Mouse (Mus musculus) thymus, postnatal 4 days (tissue): ENCODE data around the gene Dapk1.

Experiments
- DNase-seq: peaks from one replicate; pipeline ENCODE4 v3.0.0; 2021

The Dapk1 gene

DNA sequence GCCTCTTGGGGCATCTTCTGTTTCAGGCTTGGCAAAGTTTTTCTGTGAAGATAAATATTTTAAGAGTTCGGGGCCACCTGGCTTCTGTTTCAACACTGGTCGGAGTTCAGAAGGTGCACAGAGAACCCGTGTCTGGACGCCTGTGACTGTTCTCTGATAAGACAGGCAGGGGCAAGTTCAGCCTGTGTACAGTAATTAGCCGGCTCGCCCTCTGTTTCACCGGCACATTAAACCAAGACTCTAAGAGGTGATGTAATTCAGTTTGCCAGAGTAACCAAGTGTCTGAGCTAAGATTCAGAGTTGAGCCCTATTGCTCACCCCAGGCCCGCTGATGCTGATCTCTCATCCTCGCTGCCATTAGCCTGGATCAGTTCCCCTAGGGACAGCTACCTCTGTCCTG lies 16.5 kb downstream of the Dapk1 start:
- DNase-seq: no peak

DNA sequence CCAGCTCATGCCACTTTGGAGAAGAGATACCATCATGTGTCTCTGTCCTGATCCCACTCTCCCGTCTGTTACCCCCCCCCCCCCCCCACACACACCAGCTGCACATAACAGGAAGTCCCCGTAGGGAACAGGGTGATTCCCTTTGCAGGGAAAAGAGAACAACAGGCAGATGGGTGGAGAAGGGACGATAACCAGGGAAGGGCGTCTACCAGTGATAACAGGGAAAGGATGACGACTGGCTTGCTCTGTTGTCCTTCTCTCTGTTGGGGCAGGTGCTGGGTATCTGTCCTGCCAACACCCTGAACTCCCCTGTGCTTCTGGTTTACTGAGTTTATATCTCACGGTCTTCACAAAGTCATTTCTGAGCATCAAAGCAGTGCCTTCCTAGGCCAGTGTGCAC lies 18.0 kb downstream of the Dapk1 start:
- DNase-seq: no peak

DNA sequence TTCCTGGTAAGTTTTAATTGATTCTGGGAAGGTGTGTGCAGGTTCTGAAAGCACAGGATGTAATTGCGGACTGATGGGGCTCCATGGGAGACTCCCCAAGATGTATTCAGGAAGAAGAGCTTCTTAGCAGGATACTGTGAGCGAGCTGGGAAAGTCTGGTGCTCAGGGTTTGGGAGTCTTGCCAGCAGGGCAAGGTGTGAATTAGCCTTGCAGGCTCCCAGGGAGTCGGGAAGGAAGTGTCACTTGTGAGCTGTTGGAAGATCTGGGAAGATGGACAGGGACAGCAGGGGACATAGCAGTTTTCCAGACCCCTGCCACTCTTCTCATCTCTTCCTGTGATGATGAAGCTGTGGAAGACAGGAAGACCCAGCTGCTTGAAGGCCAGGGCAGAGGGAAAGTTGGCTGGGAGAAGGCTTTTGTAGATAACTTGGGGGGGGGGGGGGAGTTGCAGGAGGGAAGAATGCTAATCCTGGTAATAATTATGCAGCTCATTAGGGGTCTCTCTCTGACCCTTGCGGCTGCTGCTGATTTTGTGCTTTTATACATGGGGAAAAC lies 19.7 kb downstream of the Dapk1 start:
- DNase-seq: no peak

DNA sequence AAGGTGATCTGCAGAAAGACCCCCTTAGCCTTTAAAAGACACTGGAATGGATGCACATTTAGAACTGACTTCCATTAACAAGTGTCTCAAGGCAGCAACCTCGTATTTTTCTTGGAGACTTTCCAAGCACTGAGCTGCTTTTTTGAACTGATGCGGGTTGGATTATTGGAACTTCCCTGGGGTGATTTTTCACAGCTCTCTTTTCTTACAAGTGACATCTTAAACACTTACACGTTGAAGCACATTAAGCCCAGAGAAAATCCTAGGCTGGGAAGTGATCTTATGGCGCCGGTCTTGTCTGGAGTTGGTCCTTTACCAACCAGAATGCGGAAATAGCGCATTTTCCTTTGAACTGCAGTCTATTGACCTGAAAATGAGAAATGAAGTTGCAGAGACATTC lies 23.8 kb downstream of the Dapk1 start:
- DNase-seq: no peak

DNA sequence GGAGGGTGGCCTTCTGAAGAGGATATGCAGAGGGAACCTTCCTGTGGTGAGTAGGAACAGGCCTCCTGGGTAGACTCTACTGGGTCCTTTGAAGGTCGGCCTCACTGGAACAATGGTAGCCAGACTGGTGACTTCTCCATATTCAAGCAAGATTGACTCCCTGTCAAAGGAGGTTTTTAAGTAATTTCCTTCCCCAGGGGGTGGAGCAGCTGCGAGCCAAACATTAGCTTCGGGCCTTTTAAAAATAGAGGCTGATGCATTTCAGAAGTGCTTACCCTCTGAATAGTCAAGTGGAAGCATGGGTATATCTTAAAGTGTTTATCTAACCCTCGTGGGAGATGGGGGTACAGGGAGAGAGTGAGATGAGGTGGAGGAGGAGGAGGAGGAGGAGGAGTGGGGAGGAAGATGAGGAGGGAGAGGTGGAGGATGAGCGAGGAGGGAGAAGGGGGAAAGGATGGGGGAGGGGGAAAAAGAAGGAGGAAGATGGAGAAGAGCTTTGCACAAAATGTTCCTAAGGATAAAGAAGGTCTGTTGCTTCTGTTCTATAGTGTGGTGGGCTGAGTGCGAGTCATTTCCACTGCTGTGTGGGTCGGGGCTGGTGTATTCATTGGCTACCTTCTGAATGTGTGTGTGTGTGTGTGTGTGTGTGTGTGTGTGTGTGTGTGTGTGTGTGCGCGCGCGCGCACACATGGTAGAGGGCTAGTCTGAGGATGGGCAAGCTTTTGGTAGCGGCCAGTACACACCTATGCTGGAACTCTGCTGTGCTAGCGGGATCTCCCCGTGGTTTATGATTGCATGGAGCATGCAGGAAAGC lies 26.3 kb downstream of the Dapk1 start:
- no peak for DNase-seq

DNA sequence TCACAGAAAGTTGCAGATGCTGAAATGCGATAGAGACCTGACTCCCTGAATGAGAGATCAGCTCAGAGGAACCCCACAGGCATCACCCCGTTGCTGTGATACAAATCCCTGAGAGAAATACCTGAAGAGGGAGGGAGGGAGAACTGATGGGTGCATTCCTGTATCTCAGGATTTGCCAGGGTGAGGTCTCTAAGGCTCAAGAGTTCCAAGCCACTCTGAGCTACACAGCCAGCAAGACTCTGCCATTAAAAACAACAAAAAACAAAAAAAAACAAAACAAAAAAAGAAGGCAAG lies 26.9 kb downstream of the Dapk1 start:
- DNase-seq: no peak

DNA sequence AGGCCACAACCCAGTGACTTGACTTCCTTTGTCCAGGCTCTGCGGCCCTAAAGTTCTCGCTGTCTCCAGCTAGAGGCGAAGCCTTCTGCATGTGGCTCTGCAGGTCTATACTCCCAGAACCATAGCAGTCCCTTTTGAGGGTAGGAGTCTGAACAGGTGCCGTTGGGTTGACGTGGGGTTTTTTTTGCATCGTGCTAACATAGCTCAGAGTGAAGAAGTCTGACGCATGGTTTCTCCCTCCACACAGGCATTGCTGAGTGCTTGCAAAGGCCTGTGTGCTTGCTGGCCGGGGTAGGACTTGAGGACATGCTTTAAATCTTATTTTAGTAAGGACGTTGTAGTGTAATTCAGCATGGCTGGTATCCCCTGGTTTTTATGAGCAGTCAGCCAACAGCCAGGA lies 27.7 kb downstream of the Dapk1 start:
- no peak for DNase-seq

DNA sequence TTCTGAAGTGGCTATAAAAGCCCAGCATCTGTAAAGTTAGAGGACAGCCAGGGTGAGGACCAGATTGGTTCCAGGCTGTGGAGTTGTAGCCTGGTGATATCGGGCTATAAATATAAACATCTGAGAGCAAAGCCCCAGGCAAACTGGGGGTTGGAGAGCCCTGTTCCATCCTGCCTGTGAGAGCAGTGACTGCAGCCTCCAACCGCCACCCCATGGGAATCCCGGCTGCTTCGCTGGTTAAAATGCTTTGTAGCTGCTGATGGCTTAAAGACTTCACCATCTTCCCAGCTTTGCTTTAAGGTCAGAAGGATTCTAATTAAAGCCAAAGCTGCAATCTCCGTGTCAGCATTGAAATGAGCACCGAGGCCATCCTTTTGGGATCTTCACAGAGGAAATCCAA lies 32.2 kb downstream of the Dapk1 start:
- no peak for DNase-seq

DNA sequence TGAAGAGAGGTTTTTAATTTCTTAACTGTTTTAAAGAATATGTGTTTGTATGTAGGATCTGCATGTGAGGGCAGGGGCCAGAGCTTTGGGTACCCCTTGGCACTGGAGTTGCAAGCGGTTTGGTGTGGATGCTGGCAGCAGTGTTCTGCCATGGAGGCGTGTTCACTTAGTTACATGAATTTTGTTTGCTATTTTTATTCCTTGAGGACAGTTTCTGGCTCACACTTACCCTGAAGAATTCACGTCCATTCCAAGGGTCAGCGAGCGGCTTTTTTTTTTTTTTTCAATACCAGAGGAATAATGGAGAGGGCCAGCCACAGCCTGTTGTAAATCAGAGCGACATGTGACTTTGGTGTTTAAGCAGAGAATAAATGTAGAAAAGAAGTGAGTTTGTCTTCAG lies 33.9 kb downstream of the Dapk1 start:
- DNase-seq: no peak

DNA sequence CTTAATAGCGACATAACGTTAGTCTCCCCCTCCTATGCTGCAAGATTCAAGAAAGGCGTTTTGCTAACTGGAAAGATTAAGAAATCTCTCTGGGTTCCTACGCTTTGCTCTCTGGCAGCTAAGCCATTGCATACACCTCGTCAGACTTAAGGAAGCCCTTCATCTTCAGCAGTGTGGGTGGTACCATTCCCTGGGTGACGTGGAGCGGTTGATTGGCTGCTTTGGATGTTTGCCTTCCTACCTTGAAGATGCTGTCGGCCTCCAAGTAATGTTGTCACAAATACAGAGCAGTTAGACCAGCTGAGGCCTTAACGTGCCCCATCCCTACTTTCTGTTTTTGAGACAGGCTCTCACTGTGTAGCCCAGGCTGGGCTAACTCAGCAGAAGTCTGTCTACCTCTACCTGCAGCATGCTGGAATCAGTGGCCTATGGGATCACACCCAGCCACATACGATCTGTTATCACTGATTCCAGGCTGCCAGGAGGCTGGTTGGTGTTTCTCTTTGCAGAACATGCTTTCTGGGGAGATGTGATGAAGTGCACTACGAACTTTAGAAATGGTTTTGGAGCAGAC lies 37.8 kb downstream of the Dapk1 start:
- DNase-seq: no peak

DNA sequence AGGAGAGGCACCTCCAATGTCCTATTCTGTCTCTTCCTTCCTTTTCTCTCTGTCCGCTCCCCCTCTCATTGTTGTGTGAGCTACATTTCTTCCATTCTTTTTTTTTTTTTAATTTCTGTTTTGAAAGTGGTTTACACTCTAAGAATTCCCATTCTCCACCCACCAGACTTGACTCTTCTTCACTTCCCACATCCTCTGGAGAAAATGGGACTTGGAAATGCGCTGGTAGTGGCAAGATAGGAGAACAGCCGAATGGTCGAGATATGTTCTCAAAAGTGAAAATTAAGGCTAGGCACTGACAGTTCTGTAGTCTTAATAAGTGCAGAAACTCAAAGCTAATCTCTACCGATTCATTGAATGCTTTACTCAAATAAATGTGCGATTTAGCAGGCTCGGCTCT lies 38.7 kb downstream of the Dapk1 start:
- DNase-seq: no peak

DNA sequence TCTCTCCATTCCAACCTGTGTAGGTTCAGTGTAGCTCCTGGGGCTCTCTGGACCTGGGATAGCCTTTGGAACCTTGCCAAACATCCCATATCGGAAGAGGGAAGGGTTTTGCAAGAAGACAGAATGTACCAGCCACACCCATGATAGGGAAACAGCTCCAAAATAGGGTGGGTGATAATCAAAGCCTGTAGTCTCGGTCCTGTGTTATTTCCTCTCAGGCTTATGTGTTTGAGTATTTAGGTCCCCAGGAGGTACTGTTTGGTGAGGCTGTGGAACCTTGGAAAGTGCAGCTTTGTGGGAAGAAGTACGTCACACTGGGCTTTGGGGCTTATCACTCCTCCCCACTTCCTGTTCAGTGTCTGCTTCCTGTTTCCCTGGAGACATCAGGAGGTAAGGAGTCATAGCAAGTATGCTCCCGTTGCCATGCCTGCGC lies 42.7 kb downstream of the Dapk1 start:
- no peak for DNase-seq

DNA sequence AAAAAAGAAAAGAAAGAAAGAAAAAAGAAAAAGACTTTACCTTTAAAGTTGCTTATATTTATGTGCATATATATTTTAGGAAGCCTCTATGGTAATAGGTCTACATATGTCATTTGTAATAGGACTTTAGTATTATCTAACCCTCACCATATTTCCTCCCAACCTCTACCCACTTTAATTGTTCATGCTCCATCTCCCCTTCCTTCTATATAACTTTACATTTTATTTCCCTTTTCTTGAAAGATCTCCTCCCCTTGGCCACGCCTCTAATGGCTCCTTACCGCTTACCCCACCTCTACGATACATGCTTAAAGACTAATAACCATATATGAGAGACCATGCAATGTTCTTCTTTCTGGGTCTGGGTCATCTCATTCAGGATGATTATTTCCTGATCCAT lies 45.0 kb downstream of the Dapk1 start:
- DNase-seq: no peak

DNA sequence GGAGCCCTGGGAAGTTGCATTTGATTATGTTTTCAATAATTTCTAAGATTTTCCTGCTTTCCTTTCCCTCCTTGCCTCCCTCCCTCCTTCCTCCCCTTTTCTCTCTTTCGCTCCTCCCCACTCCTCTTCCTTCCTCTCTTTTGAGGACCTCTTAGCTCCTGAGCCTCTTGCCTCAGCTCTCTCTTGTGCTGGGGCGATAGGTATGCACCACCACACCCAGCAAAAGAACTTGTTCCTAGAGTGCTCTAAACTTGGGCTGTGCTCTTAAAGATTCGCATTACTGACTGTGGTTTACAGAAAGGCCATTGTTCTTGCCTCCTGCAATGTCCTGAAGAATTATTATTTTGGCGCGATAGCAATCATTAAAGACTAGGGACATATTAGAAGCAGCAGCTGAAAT lies 46.6 kb downstream of the Dapk1 start:
- no peak for DNase-seq

DNA sequence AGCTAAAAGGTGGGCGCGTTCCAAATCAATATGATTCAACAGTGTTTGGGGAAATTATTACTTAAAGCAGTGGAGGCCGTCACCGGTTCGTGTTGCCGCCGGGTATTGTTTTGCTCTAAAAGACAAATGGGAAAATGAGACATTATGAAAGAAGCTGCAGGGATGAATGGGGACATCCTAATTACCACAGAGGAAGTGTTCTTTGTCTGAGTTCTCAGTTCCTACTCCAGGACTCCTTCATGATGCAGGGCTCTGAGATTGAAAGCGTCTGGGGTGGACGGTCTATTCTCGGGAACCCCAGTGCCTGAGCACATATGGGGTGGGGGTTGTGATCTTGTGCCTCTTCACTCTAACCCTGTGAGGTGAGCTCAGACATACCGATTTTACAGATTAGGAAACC lies 48.3 kb downstream of the Dapk1 start:
- DNase-seq: no peak

DNA sequence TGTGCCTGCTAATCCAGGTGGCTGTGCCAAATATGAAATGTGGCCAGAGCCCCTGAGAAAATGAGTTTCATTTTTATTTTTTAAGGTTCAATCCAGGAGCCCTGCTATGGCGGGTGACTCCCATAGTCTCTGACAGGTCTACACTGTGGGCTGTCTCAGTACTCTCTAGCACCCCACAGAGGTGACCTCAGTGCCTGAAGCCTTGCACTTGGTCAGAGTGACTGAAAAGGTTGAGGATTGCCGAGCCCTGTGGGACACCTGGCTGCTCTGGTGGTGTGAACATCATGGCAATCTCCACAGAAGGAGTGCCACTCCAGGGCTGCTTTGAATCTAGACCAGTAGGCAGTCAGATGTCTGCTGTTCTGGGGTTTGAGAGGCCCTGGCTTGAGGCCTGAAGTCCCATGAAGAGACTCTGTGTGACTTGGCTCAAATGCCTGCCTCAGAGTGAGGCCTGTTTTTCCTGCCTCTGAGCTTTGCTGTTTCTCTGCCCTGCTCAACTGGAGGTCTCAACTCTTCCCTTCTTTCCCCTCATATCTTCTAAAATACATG lies 52.3 kb downstream of the Dapk1 start:
- DNase-seq: no peak

DNA sequence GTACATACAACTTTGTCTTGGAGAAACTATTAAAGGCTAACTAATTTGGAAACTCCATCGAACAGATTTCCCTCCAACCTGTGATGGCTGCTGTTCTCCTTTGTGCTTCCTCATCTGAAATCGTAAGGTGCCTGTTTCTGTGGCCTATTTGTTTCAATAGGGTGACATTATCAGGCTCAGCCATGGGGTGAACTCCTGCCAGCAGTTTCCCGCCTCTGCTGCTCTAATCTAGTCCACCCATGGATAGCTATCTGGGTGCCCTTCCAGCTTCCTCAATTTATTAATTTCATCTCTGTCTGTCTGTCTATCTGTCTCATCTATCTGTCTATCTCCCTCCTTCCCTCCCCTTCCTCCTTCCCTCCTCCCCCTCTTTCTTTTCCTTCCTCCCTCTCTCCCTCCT lies 53.5 kb downstream of the Dapk1 start:
- DNase-seq: no peak

DNA sequence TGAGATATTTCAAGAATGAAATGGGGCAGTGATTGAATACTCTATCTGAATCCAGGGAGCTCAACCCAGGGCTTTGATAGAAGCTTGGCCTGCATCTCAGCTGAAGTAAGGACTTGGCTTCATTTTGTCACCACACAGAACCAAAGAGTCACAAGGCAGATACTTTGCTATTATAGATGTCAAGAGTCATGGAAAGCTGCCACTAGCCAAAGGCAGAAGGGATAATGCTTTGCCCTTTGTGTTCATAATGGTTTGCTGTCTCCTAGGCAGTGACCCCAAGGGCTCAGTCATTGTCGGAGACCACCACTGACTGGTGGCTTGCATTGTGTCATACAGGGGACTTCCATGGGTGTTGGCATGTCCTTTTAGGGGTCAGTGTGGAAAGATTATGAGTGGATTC lies 57.9 kb downstream of the Dapk1 start:
- DNase-seq: no peak

DNA sequence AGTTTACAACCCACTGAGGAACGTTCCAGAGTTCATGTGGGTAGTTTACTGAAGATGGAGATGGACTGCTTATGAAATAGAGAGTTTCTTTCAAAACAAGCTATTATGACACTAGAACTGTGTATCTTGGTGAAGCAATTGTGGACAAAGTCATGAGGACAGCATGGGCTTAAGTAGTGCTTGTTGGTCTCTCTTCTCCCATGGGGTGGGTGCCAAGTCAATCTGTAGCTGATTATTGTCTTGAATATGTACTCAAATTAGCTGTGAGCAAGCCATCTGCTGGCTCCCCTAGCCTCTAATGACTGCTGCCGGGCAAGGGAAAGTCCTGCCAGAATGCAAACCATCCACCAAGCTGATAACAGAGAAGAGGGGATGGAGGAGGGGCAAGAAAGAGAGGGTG lies 58.3 kb downstream of the Dapk1 start:
- no peak for DNase-seq

DNA sequence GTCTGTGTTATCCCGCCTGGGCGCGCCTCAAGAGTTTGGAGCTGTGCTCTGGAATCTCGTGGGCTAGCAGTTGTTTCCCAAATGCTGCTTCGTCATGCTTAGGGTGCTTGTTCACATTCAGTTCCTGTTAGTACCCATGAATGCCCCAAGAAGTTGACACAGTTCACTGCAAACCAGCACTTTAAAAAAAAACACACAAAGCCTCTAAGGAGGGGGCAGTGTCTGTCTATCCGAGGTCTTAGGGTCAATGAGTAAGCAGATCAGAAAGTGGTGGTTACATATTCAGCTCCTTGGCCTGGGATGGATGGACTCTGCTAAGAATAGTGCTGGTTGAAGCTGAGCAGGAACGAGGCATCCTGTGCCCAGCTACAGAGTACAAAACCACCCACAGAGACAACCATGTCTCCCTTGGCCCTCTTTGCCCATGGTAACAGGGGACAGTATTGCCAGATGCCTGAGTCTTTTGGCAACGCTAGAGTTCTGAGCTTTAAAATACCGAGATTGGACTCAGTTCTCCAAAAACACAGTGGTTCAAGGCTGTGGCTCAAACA lies 59.0 kb downstream of the Dapk1 start:
- no peak for DNase-seq

DNA sequence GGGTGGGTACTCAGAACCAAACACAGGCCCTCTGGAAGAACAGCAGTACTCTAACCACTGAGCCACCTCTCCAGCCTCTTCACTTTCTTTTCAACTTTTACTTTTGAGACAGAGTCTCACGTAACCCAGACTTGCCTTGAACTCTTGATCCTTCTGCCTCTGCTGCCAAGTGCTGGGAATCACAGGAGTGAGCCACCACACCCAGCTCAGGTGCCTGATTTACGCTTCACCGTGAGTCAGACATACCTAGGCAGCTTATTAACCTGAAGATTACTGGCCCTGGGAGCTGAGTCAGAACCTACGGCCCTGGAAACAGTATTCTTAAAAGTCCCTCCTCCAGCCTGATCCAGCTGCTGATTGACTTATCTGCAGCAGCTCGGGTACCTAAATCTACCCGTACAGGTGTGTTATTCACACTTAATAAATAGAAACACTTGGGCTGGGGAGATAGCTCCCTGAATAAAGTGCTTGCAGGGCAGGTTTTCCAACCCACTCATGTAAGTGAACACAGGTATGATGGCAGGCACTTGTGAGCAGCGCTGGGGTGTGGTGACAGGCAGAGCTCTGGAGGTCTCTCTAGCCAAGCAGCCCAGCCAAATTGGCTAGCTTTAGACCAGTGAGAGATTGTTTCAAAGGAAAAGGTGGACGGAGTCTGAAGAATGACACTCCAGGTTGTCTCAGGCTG lies 60.9 kb downstream of the Dapk1 start:
- no peak for DNase-seq

DNA sequence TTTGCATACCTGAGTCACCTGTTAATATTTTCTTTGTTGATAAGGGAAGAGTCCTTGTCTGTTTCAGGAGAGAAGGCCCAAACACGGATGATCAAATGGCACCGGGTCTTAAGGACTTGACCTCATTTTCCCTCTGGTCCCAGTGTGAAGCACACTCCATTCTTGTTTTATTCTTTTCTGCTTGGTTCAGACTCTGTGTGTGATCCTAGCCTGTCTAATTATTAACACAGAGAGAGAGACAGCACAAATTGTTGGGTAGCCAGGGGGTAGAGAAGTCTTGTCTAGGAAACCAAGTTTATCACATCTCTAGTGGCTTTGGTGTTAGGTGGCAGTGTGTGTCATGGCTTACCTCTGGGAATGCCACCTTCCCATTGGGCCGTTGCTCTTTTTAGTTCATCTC lies 62.3 kb downstream of the Dapk1 start:
- DNase-seq: no peak

DNA sequence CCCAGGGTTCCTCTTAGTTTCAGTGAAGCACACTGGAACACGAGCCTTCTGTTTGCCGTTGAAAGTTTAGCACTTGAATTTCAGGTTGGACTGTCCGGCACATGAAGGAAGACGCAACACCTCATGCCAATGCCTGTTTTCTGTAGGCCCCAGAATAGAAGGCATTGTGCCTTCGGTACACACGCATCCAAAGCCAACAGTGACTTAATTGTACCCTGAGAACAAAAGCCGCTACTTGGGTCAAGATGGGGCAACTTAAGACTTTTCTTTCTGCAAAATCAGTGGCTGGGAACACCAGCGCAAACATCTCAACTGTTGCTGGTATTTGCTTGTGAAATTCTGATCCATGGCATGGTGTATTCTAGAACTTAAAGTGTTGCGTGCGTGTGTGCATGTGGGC lies 63.1 kb downstream of the Dapk1 start:
- no peak for DNase-seq

DNA sequence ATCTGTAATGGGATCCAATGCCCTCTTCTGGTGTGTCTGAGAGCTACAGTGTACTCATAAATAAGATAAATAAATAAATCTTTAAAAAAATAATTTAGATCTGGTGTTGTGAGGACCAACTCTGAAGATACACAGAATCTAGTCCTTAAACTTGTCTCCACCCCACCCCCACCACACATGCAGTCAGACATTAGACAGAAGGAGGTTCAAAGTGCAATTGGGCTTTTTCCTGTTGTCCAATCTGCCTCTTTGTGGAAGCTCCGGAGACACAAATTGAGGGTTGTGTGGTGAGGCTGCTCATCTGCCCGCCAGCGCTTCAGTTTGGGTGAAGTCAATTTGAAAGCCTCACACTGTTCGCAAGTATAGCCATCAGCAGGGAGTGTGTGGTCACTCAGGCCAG lies 63.7 kb downstream of the Dapk1 start:
- DNase-seq: no peak
